Mouse (Mus musculus) brown adipose tissue, adult 24 weeks (tissue): ENCODE data around the gene Rab36. TPM values are rescaled to one million over a fixed set of nuclear protein-coding genes. Genes with fewer than 3 reads are reported as not detected.
A peak's percentile ranks its signal among the peaks of the same experiment; 100 is the strongest.

Source experiments
- H3K27ac ChIP-seq: fragments of 200-500 bp; replicated peaks from 2 replicates; pipeline ENCODE4 v1.5.1; 2012; ENCODE audit warnings: low read depth, mild to moderate bottlenecking, low read length
- H3K4me1 ChIP-seq: fragments of 200-500 bp; 2 replicates; pipeline ENCODE4 v1.6.1; 2012; ENCODE audit warnings: low read length, mixed read lengths; ENCODE audit not compliant: control insufficient read depth, insufficient read depth, insufficient read length
- H3K4me3 ChIP-seq: fragments of 200-500 bp; 2 replicates; pipeline ENCODE4 v1.5.1; 2012; ENCODE audit warnings: low read depth, mild to moderate bottlenecking, low read length, moderate library complexity; ENCODE audit not compliant: insufficient read depth
- polyA plus RNA-seq: library from polyadenylated mRNA; stranded (reverse); fragments of >200 nt; gene quantifications from 2 replicates; pipeline ENCODE4 v1.2.4, GENCODE M21; 2012; ENCODE audit not compliant: missing spikeins, insufficient read depth, insufficient read length

Gene Rab36
- polyA plus RNA-seq = not detected in 2 replicates

GRCm38 (mm10) chr10:75036883-75037379 is at the start of gene Rab36:
TSS of gene Rab36 (plus strand) at chr10:75037058.
- peak within 1 kb of the TSS; percentile 25 for H3K4me3 ChIP-seq
- no peak within 1 kb of the TSS for H3K27ac ChIP-seq
- peaks cover 6% of the 10 kb centered on the region for H3K4me1 ChIP-seq

GRCm38 (mm10) chr10:74987698-74988470 is 49.0 kb upstream of the Rab36 start:
- H3K4me3 ChIP-seq = no peak overlapping the region
- no peak overlapping the region for H3K27ac ChIP-seq
- H3K4me1 ChIP-seq = no peaks in the 10 kb centered on the region

DNA sequence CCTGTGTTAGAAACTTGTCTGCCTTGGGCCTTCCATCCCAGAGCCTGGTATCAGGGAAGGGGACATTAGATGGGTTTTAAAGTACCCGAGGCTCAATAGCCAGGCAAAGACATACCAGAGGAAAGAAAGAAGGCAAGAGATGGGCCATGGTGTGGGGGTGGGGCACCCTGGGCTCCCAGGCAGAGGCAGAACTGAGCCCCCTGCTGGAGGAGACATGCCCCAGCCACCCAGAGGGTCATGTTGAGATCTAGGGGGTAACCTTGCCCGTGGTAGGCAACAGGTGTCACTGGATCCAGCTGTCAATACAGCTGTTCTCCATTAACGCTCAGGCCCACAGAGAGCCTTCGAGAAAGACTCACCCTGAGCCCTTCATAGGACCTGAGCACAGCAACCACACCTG is 47.0 kb upstream of the Rab36 start:
- H3K27ac ChIP-seq = no peak overlapping the region
- H3K4me1 ChIP-seq = no peaks in the 10 kb centered on the region
- H3K4me3 ChIP-seq = no peak overlapping the region

GRCm38 (mm10) chr10:74990584-74991322 is 46.1 kb upstream of the Rab36 start:
- Histone ChIP-seq H3K4me3 (no peak overlapping the region), H3K27ac (no peak overlapping the region), H3K4me1 (no peaks in the 10 kb centered on the region)

DNA sequence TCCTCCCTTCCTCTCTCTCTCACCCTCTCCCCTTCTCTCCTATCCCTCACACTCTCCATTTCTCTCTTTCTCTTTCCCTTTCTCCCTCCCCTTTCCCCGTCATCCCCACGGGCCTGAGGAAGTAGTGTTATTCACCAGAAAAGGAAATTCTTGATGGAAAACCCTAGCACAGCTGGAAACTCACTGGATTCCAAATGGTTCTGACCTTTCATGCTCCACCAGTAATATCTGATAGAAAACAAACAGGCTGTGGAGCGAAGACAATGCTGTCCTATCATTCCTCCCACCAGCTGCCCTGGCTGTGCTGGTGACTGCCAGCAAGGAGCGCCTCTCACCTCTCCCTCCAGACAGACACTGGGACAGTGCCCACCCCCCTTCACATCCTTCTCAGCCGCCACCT is 42.0 kb upstream of the Rab36 start:
- H3K4me3 ChIP-seq = no peak overlapping the region
- no peaks in the 10 kb centered on the region for H3K4me1 ChIP-seq
- H3K27ac ChIP-seq = peak overlapping the region; percentile 41

DNA sequence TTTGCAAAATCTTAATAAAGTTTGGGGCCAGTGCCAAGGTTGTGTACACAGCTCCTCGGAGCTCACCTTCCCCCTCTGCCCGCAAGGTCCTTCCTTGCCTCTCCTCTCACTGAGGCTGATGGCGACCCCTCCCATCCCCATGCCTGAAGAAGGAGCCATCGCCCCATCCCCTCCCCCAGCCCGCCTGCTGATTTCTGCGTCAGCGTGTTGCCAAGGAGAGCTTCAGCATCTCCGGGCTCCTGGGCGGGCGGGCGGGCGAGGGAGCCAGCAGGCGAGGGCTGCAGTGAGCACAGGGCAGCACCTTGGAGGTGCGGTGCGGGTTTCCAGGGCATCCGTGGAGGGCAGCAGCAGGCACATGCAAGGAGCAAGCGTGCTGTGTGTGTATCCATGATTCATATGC is 41.5 kb upstream of the Rab36 start:
- H3K4me1 ChIP-seq = no peaks in the 10 kb centered on the region
- H3K27ac ChIP-seq = no peak overlapping the region
- H3K4me3 ChIP-seq = no peak overlapping the region

DNA sequence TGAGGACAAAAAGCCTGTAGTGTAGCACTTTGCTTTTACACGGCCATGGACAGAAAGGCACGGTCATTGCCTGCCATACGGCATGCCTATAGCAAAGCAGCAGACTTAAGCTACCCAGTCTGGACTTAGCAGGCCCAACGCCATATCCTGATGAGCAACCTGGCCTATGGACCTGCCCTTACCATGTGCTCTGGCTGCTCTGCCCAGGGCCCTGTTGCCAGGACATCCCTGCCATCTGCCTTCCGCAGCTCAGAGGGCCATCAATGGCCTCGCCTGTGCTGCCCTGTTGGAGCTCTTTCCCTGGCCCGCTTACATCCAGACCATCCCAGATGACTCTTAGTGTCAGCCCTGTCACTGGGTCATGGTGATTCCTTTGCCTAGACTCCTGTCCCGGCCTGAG is 35.5 kb upstream of the Rab36 start:
- H3K27ac ChIP-seq = no peak overlapping the region
- H3K4me1 ChIP-seq = no peaks in the 10 kb centered on the region
- no peak overlapping the region for H3K4me3 ChIP-seq

DNA sequence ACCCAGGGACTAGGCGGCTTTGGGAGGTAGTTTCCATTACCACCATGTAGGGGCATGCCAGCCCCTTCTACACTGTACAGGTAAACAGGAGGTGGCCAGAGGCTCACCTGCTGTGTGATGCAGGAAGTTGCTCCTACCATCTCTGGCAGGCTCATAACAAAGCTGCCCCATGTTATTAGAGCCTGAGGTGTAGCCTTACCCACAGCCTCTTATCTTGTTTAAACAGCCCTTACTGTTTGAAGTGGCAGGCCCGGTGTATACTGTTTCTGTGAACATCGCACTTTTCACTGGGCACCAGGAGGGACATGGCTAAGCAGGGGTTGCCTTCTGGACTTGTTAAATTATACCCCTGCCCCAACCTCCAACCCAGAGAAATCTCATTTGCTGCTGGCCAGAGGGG is 32.8 kb upstream of the Rab36 start:
- H3K27ac ChIP-seq = no peak overlapping the region
- no peaks in the 10 kb centered on the region for H3K4me1 ChIP-seq
- H3K4me3 ChIP-seq = no peak overlapping the region

DNA sequence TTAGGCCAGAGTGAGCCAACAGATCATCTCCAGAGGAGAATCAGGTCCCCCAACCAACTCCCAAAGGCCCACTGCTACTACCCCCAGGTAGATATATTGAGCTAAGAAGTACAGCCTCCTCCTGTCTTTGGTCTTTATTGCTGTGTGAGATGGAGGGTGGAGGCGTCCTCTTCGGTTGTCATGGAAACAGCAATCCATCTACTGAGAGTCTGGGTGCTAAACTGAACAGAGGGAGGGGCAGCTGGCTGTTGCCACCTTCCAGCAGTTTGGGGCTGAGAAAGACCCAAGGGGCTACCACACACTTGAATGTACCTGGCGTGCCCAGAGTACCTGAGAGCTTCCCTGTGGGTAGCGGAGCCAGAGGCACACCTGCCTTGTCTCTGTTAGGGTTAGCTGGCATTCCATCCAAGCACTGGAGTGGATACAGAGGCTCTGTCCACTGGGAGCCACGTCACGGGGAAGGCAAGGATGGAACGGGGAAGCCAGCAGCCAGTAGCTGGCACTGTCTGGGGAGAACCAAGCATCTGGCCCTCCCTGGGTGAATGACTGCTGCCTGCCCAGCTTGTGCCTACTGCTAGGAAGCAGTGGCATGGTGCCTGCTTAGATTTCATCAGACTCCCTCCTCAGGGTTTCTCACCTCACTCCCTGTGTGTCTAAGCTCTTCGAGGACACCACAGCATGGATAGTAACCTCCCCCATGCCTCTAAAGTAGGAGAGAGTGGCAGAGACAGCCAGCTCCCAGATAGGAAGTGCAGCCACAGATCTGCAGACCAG is 29.8 kb upstream of the Rab36 start:
- Histone ChIP-seq H3K4me3 (no peak overlapping the region), H3K27ac (no peak overlapping the region), H3K4me1 (no peaks in the 10 kb centered on the region)

DNA sequence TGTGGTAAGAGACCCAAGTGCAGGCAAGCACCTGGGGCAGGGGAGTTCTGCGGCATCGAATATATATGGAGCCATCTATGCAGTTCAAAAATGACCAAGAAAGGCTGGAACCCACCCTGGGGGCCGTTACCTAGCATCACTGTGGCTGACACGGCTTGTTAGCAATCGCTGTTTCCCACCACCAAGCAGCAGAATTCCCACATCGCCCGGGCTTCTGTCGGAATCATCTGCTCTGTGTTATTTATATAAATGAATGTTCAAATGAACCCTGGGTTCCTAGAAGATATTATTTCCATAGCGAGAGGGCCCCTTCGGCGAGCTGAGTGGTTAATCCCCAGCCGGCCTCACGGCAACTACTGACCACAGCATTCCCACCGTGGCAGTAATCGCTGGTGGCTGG is 26.2 kb upstream of the Rab36 start:
- no peak overlapping the region for H3K27ac ChIP-seq
- H3K4me3 ChIP-seq = no peak overlapping the region
- H3K4me1 ChIP-seq = no peaks in the 10 kb centered on the region

DNA sequence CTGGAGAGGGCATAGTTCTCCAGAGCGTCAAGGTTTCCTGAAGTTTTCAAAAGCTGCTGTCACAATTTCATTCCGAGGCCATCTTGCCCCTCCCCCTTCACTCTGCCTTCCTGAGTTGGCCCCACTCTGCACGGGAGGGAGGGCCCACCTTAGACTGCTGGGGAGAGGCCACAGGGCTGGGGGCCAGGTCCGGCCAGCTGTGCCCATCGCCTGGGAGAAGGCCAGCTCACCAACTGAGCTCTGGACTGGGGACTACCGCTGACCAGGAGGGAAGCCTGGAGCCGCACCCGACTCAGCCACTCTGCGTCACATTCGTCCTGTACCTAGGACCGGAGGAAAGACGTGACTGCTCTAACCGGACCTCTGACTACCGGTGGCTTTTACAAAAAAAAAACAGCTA is 21.4 kb upstream of the Rab36 start:
- Histone ChIP-seq H3K4me3 (no peak overlapping the region), H3K4me1 (no peaks in the 10 kb centered on the region), H3K27ac (no peak overlapping the region)

DNA sequence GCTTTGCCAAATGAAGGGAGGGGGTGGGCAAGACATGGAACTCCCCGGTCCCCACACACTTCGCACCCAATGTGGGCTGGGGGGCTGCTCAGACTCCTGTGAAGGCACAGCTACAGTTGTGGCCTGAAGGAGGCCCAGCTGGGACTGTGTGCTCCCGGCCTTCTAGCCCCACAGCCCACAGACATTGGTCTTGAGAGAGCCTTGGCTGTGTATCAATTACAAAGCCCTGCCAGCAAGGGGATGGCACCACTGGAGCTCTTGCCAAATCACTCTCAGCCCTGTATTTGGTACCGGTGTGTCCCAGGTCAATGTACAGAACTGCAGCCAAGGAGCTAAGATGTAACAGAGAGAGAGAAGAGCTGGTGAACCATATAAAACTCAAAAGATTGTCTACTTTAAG is 20.4 kb upstream of the Rab36 start:
- Histone ChIP-seq H3K4me1 (no peaks in the 10 kb centered on the region), H3K27ac (no peak overlapping the region), H3K4me3 (no peak overlapping the region)

DNA sequence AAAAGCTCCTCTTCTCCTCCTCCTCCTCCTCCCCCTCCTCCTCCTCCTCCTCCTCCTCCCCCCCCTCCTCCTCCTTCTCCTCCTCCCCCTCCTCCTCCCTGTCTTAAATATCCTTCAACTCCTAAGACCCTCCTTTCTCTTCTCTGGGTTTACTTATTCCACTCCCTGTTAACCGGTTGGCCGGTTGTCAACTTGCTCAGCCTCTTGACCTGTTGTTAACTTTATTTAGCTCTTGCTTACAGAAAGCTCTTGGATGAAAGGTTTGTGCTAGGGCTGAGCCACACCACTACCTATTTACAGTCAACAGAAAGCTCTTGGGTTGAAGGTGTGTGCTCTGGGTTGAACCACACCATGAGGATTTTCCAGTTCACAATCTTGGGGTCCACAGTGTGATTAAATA is 16.6 kb upstream of the Rab36 start:
- H3K4me1 ChIP-seq = no peaks in the 10 kb centered on the region
- no peak overlapping the region for H3K27ac ChIP-seq
- H3K4me3 ChIP-seq = no peak overlapping the region

GRCm38 (mm10) chr10:75021138-75021537 is 15.7 kb upstream of the Rab36 start:
- Histone ChIP-seq H3K4me1 (no peaks in the 10 kb centered on the region), H3K4me3 (no peak overlapping the region), H3K27ac (no peak overlapping the region)

GRCm38 (mm10) chr10:75026491-75026890 is 10.4 kb upstream of the Rab36 start:
- H3K4me3 ChIP-seq = no peak overlapping the region
- no peaks in the 10 kb centered on the region; the same call in 1 of the 2 replicates for H3K4me1 ChIP-seq
- H3K27ac ChIP-seq = no peak overlapping the region
